Mouse (Mus musculus) thymus, postnatal 14 days (tissue): ENCODE data around the gene Chchd2.

Source experiments
- DNase-seq: peaks from one replicate; pipeline ENCODE4 v3.0.0; 2021

Chchd2 gene

DNA sequence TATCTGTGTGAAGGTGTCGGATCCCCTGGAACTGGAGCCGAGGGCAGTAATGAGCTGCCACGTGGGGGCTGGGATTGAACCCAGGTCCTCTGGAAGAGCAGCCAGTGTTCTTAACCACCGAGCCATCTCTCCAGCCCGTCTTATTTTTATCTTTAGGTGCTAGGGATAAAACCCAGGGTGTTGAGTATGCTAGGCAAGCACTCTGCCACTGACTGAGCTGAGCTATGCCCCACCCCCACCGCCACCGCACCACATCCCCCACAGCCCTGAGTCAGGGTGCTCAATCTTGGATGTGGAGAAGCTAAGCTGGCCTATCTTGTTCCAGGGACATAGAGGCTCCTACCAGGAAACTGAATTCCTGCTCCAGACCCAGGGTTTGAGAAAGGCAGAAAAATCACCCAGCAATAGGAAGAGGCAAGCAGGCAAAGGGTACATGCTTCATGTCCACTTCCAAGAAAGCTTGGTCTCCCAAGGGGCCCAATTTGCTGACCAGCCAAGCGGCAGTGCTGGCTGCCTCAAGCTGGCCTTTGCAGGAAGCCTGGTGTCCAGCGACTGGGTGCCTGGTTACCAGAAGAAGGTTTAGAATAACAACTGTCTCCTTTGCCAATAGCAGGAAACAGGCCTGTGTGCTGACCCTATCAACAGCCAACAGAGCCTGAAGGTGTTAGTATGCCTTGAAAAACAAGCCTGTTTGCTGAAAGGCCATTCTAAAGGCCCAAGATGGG, 9.4 kb downstream of the Chchd2 start:
- no peak for DNase-seq

DNA sequence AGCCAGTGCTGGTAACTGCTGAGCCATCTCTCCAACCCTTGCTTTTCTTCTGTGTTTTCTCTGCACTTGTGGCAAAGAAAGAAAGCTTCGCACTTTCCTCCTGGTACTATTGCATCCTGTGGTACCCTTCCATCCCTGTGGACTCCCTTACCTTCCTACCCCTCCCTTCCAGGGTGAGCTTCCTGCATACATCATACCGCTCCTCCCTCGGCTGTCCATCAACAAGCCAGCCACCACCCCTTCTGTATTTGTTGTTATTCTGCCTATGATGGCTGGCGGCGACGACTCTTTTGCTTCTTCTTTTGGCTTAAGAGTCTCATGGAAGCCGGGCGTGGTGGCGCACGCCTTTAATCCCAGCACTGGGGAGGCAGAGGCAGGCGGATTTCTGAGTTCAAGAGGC, 12.2 kb downstream of the Chchd2 start:
- no peak for DNase-seq

DNA sequence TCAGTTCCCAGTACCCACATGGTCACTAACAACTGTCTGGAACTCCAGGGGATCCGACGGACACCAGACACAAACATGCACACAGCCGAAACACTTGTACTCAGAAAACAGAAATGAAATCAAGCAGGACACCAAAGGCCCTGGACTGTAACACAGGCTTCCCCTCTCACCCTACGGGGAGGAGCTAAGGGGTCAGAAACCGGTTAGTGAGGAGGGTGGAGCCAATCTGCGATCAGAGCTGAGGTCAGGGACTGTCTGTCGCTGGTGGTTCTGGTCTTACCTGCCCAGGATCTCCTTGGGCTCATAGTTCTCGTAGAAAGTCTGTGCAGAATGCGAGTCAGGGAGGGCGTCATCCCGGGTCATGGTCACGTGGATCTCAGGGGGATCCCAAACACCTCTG, 13.3 kb downstream of the Chchd2 start:
- no peak for DNase-seq

DNA sequence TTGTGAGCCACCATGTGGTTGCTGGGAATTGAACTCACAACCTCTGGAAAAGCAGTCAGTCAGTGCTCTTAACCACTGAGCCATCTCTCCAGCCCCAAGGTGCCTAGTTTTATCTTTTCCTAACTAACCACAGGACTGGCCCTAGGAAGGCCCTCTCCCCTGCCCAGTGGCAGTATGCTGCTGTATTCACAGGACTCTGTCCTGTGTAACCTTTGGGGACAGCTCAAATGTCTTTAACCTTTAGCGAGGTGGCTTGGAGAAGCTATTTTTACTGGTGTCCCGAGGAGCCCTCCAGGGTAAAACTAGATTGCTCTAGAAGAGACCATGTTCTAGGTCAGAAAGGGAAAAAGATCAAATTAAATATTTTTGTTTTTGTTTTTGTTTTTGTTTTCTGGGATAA, 16.0 kb downstream of the Chchd2 start:
- DNase-seq: no peak

DNA sequence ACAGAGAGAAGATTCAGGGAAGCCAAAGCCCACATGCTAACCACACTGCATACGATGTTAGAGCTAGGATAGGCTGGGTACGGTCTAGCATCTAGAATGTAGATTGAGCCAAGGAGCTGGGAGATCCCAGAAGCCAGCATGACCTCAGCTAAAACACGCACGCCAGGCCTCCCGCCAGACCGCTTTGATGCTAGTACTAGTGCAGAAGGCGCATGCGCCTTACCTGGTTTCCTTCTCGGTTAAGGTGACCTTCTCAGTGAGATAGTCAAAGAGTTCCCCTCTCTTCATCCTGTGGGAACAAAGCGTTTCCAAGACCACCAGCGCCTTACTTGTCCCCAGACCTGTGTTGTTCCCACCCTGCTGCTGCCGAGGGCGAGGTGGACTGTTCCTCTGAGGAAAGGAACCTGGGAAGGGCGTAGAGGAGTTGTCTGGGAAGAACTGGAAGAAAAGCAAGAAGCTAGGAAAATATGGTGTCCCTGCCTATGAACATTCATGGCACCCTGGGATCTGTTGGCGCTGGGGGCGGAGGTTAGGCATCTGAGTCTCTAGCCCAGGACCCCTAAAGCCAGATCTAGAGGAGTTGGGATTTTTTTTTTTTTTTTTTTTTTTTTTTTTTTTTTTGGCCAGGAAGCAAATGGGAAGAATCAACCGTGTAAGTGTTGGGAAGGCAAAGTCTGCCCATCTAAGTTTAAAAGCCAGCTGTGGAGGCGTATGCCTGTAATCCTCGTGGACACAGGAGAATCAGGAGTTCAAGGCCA, 17.9 kb downstream of the Chchd2 start:
- no peak for DNase-seq

DNA sequence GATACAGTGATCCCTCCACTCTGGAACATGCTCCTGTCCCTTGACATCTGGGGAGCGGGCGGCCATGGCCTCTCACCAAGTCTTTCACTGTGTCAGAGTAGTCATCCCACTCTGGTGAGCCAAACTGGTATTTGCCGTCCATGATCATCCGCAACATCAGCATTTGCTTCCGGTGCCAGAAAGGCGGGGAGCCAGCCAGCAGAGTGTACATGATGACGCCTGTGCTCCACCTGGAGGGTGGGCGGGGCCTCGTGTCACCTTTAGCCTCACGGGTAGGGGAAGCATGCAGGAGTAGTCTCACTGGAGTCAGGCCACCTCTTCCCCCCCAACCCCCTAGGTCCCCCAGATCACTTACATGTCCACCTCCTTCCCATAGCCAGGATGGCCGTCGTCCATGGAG, 21.4 kb downstream of the Chchd2 start:
- no peak for DNase-seq

DNA sequence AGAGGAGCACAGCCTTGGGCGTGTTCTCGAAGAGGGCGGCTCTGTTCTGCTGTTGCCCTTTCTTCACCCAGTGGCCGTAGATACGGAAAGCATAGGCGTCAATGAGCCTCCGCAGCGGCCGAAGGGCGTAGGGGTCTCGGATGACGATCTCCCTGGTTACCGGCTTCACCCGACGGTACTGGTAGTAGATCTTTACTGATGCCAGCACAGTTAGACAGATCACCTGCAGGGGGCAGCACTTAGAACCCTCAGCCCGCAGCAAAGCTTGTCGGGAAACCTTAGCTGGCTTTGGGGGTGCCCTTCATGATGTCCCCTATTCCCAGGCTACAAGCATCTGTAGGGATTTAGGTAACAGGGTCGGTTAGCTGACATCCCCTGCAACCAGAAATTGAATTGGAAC, 22.8 kb downstream of the Chchd2 start:
- DNase-seq: peak; percentile 52

DNA sequence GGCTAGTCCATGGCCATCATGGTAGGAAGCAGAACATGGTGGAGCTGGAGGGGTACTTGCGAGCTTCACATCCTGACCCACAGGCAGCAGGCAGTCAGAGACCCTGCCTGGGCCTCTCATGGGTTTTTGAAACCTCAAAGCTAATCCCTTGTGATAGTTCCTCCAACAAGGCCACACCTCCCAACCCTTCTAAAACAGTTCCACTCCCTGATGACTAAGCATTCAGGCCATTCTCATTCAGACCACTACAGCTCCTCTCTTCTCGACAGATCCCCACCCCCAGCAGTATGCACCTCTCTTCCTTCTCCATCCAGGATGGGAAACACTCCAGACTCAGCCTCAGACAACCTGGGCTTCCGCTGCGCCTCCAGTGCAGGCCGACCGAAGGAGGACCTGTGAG, 24.9 kb downstream of the Chchd2 start:
- DNase-seq: no peak

GRCm38 (mm10) chr5:129856414-129856813, 30.9 kb downstream of the Chchd2 start:
- no peak for DNase-seq

GRCm38 (mm10) chr5:129855163-129855562, 32.1 kb downstream of the Chchd2 start:
- no peak for DNase-seq

GRCm38 (mm10) chr5:129847558-129847820, 39.8 kb downstream of the Chchd2 start:
- DNase-seq: no peak

DNA sequence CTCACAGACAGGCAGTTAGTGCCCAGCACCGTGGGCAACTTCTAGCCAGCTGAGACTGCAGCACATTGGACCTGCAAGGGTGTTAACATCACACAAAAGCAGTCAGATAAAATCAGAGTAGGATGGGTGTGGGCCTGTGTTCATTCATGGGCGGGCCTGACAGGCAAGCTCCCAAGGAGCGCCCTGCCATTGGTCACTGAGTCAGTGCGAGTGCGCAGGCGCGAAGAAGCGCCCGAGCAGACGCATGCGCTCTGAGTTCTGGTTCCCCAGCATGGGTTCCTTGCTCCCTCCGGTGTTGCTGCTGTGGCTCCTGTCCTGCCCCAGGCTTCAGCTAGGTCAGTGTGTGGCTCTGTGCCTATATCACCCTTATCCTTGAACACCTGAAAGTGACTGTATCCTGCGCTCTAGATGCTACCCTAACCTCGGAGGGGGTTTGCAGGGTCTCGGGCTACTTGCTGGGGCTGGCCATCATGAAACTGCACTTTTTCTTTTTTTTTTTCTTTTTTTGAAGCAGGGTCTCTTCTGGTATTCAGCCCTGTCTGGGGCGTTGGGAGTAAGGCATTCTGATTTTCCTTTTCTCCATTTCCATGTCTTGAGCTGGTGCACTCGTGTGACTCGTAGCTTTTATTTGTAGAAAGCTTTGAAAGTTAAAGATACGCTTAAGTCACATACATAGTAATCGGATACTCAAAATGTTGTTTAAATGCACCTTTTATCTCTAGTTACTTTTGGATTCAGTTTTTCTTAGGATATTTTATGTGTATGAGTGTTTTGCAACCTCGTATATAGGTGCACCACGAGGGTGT, 40.3 kb downstream of the Chchd2 start, which contains the start of gene Sumf2:
Sumf2 (plus strand) TSS at position 235 of the 806 bp plus-strand sequence.
- peak; percentile 96 for DNase-seq

DNA sequence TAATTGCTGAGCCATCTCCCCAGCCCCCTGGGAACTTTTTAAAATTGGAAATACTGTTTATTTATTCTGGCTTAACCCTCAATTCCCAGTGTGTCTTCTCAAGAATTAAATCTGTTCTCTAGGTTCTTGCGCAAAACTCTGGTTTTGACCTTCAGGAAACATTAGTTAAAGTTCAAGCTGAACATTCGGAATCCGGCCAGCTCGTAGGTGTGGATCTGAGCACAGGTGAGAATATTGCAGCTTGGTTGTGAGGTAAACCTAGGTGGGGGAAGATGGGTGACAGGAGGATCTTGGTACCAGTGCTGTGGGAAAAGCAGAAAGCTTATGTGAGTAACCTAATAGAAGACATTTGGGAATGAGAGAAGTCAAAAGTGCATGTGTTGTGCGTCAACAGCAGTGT, 42.4 kb downstream of the Chchd2 start:
- no peak for DNase-seq
